Mouse (Mus musculus): ENCODE measurements around the gene Akt1.

Akt1 gene

GRCm38 (mm10) chr12:112674132-112675011 is at the start of gene Akt1:
Gene Akt1 (minus strand): TSS chr12:112674884.
- DNase-seq (ENCODE audit: low spot score in 2 of 2): peak; percentile 61 to 66

GRCm38 (mm10) chr12:112724077-112724805 is 49.6 kb upstream of the Akt1 start:
- peak; percentile 46 to 81 for DNase-seq (ENCODE audit: low spot score in 2 of 2)

DNA sequence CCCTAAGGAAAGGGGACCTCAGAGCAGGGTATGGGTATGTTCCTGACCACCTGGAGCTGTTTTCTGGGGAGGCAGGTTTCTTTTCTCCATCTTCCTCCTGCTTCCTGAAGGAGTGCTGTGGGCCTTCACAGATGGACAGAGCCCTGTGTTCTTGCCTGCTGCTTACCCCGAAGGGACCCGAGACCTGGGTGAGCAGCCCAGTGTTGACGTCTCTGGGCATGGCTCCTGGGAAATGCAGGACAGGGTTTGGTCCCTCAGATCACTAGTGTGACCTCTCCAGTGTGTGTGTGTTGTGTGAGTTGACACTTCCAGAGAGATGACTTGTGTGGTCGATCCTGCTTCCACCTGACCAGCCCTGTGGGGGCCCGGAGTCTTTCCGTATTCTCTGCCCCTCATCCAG is 48.8 kb upstream of the Akt1 start:
- DNase-seq (ENCODE audit: low spot score in 2 of 2): no peak

- no peak for DNase-seq (ENCODE audit: low spot score in 2 of 2)
Measured at GRCm38 (mm10) chr12:112723028-112723330, 48.3 kb upstream of the Akt1 start.

DNA sequence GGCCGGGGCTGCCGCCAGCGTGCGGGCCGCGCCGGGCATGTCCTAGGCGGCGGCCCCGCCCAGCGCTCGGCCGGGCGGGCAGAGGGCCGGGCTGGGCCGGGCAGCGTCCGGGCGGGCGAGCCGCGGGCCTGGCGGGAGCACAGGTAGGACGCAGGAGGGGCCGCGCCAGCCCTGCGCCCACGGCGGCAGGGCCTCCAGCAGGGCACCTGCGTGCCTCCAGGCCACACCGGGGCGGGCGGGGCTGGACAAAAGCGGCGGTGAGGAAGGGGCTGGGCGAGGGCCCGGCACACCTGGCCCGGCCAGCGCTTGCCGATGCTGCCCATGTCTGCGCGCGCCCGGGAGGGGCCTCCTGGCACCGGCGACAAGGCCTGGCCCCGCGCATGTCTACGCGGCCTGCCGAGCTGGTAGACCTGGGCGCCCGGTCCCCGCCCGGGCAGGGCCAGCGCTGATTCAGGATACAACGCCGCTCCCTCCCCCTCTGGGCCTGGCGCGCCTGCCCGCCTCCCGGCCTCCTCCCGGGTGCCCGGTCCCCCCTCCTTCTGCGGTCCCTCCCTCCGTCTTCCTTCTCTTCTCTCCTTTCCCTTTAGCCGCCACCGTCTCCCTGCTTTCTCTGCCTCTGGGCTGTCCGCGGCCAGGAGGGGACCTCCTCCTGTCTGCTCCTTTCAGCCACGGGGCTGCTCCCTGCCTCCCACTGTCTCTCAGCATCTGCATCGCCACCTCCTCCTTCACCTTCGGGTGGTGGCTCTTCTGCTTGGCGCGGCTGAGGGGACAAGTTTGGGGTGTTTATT is 47.8 kb upstream of the Akt1 start:
- peak in 1 of 2 experiments; percentile 16 for DNase-seq (ENCODE audit: low spot score in 2 of 2)

DNA sequence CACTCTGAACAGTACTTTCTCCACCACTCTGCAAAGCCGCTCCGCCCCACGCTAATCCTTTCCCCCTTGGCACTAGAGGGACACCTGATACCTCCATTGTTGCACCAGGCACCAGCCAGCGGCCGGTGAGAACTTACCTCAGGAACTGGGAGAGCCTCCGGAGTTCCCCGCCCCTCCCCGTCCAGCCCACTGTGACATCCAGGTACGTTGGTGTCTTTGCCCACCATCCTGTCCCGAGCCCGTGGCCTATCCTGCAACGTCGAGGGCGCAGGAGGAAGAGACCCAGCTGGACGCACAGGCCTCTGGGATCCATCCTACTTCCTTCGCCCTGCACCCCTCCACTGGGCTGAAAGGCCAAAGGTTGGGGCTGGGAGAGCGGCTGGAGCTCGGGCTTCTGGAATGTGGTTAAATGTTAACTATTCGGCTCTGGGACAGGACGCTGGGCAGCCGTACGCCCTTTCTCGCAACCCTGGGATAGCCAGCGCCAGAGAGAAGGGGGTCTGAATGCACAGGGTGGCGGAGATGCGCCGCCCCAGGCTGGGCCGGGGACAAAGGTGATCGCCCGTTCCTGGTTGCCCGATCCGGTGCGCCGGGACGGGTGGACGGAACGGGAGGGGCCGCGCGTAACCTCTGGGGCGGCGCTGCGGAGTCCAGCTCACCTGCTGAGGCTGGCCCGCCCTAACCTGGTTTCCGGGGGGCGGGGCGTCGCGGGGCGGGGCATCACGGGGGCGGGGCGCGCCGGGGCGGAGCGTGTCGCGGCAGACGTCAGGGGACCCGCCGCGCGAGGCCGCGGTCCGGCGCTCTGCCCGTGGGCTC is 46.9 kb upstream of the Akt1 start:
- peak in 1 of 2 experiments; percentile 56 for DNase-seq (ENCODE audit: low spot score in 2 of 2)

GRCm38 (mm10) chr12:112720890-112721423 is 46.3 kb upstream of the Akt1 start:
- no peak for DNase-seq (ENCODE audit: low spot score in 2 of 2)

DNA sequence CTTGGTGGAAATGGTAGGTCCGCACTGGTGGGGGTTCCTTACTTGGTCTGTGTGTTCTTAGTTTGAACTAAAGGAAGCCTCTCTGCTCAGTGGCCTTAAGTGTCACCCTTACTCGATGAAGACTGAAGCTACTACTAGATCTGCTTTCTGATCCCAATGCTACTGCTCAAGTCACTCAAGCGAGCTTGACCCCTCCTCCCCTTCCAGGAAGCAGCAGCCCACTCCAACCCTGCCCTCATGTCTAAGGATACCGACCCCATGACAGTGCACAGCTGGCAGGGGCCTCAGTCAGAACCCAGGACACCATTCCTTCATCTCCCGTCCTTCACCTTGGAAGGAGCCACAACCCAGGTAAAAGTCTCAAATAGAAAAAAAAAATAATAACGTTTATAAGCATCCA is 45.5 kb upstream of the Akt1 start, which contains the start of gene Cep170b:
Cep170b (plus strand) TSS at position 240 of the 400 bp plus-strand sequence.
- no peak for DNase-seq (ENCODE audit: low spot score in 2 of 2)

DNA sequence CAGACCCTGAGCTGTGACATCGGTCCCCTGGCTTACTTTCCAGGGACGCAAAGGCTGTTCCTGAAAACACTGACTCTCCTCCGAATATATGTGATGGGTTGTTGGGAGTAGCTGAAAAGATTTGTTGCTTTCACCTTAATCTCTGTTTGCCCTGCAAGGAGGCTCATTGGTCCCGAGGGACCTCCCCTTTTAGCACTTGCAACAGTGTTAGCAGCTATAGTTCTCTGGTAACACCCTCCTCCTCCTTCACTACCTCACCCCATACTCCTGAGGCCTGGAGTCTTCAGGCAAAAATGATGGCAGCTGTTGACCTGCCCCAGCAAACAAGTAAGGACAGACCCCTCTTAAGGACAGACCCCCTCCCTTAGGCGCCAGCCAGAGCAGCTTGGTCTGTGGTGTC is 44.3 kb upstream of the Akt1 start:
- DNase-seq (ENCODE audit: low spot score in 2 of 2): no peak

GRCm38 (mm10) chr12:112717140-112717539 is 42.5 kb upstream of the Akt1 start:
- DNase-seq (ENCODE audit: low spot score in 2 of 2): peak; percentile 26 to 71

GRCm38 (mm10) chr12:112713984-112714383 is 39.3 kb upstream of the Akt1 start:
- no peak for DNase-seq (ENCODE audit: low spot score in 2 of 2)

GRCm38 (mm10) chr12:112707573-112707869 is 32.8 kb upstream of the Akt1 start:
- no peak for DNase-seq (ENCODE audit: low spot score in 2 of 2)

DNA sequence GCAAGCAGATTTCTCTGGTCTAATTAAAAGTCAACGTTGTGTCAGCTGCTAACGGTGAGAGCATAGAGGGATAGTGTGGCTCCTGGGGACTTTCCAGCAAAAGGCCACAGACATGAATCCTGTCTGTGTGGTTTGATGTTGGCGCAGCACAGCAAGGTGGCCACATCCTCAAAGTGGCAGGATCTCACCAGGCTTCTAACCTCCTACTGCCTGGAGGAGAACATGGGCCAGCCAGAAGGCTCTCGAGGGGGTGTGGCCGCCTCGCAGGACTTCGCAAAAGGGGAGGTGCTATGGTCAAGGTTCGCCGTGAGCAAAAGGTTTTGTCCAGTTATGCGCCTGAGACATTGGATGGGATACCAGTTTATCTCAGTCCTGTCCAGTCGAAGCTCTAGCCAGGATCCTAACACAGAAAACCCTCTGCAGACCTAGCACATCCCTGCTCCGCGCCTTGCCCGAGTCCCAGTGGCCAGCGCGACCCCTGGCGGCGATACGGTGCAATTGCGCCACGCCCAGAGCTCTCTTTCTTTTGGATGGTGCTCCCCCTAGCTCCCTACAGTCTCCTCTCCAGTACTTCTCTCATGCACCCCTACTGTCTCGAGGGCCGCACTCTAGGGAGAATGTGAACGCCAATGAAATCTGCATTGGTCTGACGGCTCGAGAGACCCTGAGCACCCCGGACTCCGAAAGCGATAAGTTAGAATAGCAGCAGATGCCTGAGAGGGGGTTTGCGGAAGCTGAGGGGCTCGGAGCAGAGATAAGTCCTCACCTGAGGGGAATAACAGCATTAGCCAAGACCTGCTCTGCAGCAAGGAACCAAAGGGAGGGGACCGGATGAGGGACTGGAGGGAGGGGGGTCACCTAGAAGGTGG is 32.3 kb upstream of the Akt1 start:
- DNase-seq (ENCODE audit: low spot score in 2 of 2): peak; percentile 81 to 87

- no peak for DNase-seq (ENCODE audit: low spot score in 2 of 2)
Measured at GRCm38 (mm10) chr12:112702374-112703320, 28.0 kb upstream of the Akt1 start.

DNA sequence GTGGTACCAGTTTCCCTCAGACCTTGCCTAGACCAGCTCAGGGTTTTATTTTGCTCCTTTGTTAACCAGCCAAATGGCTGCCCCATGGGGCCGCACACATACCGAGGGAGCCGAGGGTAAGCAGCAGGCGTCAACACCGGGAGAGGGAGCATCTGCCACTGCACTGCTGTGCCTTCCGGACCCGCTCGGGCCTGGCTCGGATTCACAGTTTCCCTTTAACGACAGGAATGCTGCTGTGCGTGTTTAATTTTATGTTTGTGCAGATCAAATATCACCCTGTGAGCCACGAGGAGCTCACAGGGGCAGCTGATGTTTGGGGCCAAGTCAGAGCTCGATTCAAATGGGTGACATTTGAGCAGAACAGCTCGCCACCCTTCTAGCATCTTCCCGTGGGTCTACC is 25.8 kb upstream of the Akt1 start:
- no peak for DNase-seq (ENCODE audit: low spot score in 2 of 2)

GRCm38 (mm10) chr12:112696806-112697425 is 22.2 kb upstream of the Akt1 start:
- no peak for DNase-seq (ENCODE audit: low spot score in 2 of 2)

DNA sequence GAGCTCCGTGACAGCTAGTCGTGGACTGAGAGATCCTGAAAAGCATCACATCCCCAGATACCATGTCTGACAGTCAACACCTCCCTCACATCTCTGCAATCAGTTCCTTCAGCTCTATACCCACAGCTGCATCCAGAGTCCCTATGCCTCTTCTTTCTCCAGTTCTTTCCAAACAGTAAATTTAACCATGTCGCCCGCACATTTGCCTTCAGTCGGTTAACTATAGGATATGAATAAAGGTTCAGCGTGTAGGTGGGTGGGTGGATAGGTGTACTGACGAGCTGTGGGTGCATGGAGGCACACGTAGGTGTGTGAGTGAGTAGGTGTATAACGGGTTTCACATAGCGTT is 19.4 kb upstream of the Akt1 start:
- DNase-seq (ENCODE audit: low spot score in 2 of 2): no peak

DNA sequence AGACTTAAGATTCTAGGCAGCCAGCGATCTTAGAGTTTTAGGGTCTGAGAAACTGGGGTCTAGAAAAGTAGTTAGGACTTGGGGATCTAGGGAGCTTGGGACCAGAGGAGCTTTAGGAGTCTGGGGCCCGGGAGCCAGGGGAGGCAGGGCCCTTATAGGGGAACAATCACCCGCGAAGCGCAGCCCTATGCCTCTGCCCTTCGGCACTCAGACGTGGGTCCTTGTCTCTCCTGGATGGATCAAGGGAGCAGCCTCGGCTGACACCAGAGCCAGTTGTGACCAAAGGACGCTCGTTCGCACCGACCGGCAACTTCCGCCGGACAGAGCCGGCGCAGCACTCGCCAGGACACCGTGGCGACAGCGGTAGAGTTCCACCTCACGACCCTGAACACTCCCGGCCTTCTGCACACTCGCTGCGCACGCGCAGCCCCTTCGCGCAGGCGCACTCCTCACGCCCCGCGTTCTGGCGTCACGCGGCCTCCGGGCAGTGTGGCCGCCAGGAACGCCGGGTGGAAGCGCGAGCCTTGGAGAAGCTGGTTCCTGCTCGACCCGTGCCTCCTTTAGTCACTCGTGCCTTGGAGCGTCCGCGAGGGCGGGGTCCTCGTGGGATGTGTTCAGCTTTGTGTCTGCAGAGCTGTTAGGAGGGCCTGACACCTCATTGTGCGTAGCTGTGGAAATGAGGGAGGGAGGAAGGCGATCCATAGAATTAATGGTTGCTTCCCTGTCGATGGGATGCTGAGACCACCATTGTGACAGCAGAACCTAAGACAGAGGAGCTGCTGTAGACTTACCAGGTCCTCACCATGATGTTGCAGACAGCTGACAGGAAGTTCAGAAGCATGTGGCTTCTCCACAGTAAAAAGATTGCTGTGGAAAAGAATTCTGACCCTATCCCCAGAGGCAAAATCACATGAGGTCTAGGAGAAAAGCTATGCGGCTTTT is 18.8 kb upstream of the Akt1 start:
- DNase-seq (ENCODE audit: low spot score in 2 of 2): peak; percentile 77 to 91
